Mouse (Mus musculus) CD4-positive helper T cell, adult 2 months (primary cell): Measurements from ENCODE around the gene Arfgap1.

Experiments used
- DNase-seq: peaks from one replicate; pipeline ENCODE4 v3.0.0-alpha.2; 2012; ENCODE audit warnings: low read depth, missing footprints, low spot score

The Arfgap1 gene

GRCm38 (mm10) chr2:180967010-180967763 is at the start of gene Arfgap1:
Gene Arfgap1, plus strand, starts transcription at chr2:180967225.
- peak; percentile 94 for DNase-seq

GRCm38 (mm10) chr2:180919913-180920809 is 46.9 kb upstream of the Arfgap1 start:
- DNase-seq = no peak

- DNase-seq = peak; percentile 97
Observed at GRCm38 (mm10) chr2:180920810-180921400, 46.1 kb upstream of the Arfgap1 start, which contains the start of gene Ythdf1. Gene Ythdf1, minus strand, starts transcription at chr2:180920949.

- DNase-seq = no peak
Observed at GRCm38 (mm10) chr2:180922739-180923138, 44.3 kb upstream of the Arfgap1 start.

- DNase-seq = peak; percentile 61
Observed at GRCm38 (mm10) chr2:180925176-180925575, 41.8 kb upstream of the Arfgap1 start.

- no peak for DNase-seq
Observed at GRCm38 (mm10) chr2:180928723-180929122, 38.3 kb upstream of the Arfgap1 start, which contains the start of gene Birc7. Gene Birc7, plus strand, starts transcription at chr2:180929023.

GRCm38 (mm10) chr2:180932418-180932817 is 34.6 kb upstream of the Arfgap1 start:
- DNase-seq = no peak

- DNase-seq = no peak
Observed at GRCm38 (mm10) chr2:180940187-180940586, 26.8 kb upstream of the Arfgap1 start.

GRCm38 (mm10) chr2:180941869-180942268 is 25.2 kb upstream of the Arfgap1 start:
- no peak for DNase-seq

- no peak for DNase-seq
Observed at GRCm38 (mm10) chr2:180949947-180950346, 17.1 kb upstream of the Arfgap1 start.

GRCm38 (mm10) chr2:180952731-180953171 is 14.3 kb upstream of the Arfgap1 start:
- DNase-seq = no peak

- no peak for DNase-seq
Observed at GRCm38 (mm10) chr2:180953638-180954037, 13.4 kb upstream of the Arfgap1 start.

- no peak for DNase-seq
Observed at GRCm38 (mm10) chr2:180954061-180955047, 12.7 kb upstream of the Arfgap1 start, which contains the start of gene Nkain4. Gene Nkain4, minus strand, starts transcription at chr2:180954699.

- DNase-seq = no peak
Observed at GRCm38 (mm10) chr2:180959605-180960004, 7.4 kb upstream of the Arfgap1 start.

GRCm38 (mm10) chr2:180960187-180960586 is 6.8 kb upstream of the Arfgap1 start:
- DNase-seq = no peak

GRCm38 (mm10) chr2:180962616-180963308 is 4.3 kb upstream of the Arfgap1 start:
- DNase-seq = no peak

- DNase-seq = peak; percentile 76
Observed at GRCm38 (mm10) chr2:180963956-180964355, 3.1 kb upstream of the Arfgap1 start.

GRCm38 (mm10) chr2:180966092-180966882 is 738 bp upstream of the Arfgap1 start:
- DNase-seq = peak; percentile 68

- no peak for DNase-seq
Observed at GRCm38 (mm10) chr2:180981133-180981532, 14.1 kb downstream of the Arfgap1 start.
